Mouse (Mus musculus) stomach, embryonic 14.5 days (tissue): ENCODE data around the gene Kcnrg. TPM values are rescaled to one million over a fixed set of nuclear protein-coding genes. Genes with fewer than 3 reads are reported as not detected.

Experiments
- ATAC-seq: fragments of 200-750 bp; cut with Nextera tagmentation; 2 replicates; pipeline ENCODE4 v1.8.0; 2017; ENCODE audit warnings: low read depth, moderate TSS enrichment; ENCODE audit not compliant: insufficient number of reproducible peaks, insufficient read depth, low FRiP score
- H3K27ac ChIP-seq: fragments of 300-500 bp; sonication (generic); 2 replicates; pipeline ENCODE4 v1.5.1; 2014; ENCODE audit warnings: mild to moderate bottlenecking, low read length, moderate library complexity, mixed read lengths
- H3K27me3 ChIP-seq: fragments of 300-500 bp; sonication (generic); 2 replicates; pipeline ENCODE4 v1.6.1; 2014; ENCODE audit warnings: low read length, control low read depth, mixed read lengths; ENCODE audit not compliant: control insufficient read depth, insufficient read depth
- H3K36me3 ChIP-seq: fragments of 300-500 bp; sonication (generic); 2 replicates; pipeline ENCODE4 v1.6.1; 2014; ENCODE audit warnings: mild to moderate bottlenecking, control low read depth, low read length, moderate library complexity, mixed read lengths; ENCODE audit not compliant: control insufficient read depth, insufficient read depth
- H3K4me1 ChIP-seq: fragments of 300-500 bp; sonication (generic); 2 replicates; pipeline ENCODE4 v1.6.1; 2014; ENCODE audit warnings: low read length, control low read depth, mixed read lengths; ENCODE audit not compliant: control insufficient read depth, insufficient read depth
- H3K4me2 ChIP-seq: fragments of 300-500 bp; sonication (generic); replicated peaks from 2 replicates; pipeline ENCODE4 v1.6.1; 2014; ENCODE audit warnings: low read depth, low read length, control low read depth
- H3K4me3 ChIP-seq: fragments of 300-500 bp; sonication (generic); 2 replicates; pipeline ENCODE4 v1.5.1; 2014; ENCODE audit warnings: low read depth, low read length, control low read depth
- H3K9ac ChIP-seq: fragments of 300-500 bp; sonication (generic); replicated peaks from 2 replicates; pipeline ENCODE4 v1.6.1; 2014; ENCODE audit warnings: low read depth, mild to moderate bottlenecking, control low read depth, low read length, moderate library complexity, mixed read lengths
- H3K9me3 ChIP-seq: fragments of 300-500 bp; sonication (generic); 2 replicates; pipeline ENCODE4 v1.6.1; 2016; ENCODE audit warnings: low read depth, low read length, control low read depth; ENCODE audit not compliant: control insufficient read depth
- WGBS: fragments of 180-500 bp; shearing (Covaris S2); extraction: QIAGEN DNeasy Blood & Tissue Kit; methylation state at CpG from one replicate; pipeline ENCODE4 v1.1.7; 2014; 5-methylcytosine and 5-hydroxymethylcytosine counted together
- polyA plus RNA-seq: library from polyadenylated mRNA; unstranded; fragments of >200 nt; fragmentation: Nextera tagmentation; extraction: Ambion mirVana; gene quantifications from 2 replicates; pipeline ENCODE4 v1.2.1, GENCODE M21; 2014

The Kcnrg gene
- polyA plus RNA-seq, 1 experiment from 2014 or later = 1.8 TPM

- Histone ChIP-seq H3K36me3 (peaks cover under 1% of the 10 kb centered on the region; the same call in 1 of the 2 replicates), H3K4me1 (no peaks in the 10 kb centered on the region), H3K4me3 (no peak overlapping the region), H3K9ac (no peak overlapping the region), H3K9me3 (no peaks in the 10 kb centered on the region), H3K27me3 (no peaks in the 10 kb centered on the region), H3K4me2 (no peak overlapping the region), H3K27ac (no peak overlapping the region)
- ATAC-seq = no peak
- 93% methylated on average over 5 of the region's 5 CpGs for WGBS
These were observed 4.5 kb downstream of the Kcnrg start for GRCm38 (mm10) chr14:61611766-61612165.

GRCm38 (mm10) chr14:61613319-61613718 is 6.1 kb downstream of the Kcnrg start:
- H3K9ac ChIP-seq = no peak overlapping the region
- no peaks in the 10 kb centered on the region for H3K4me1 ChIP-seq
- no peaks in the 10 kb centered on the region for H3K36me3 ChIP-seq
- no peaks in the 10 kb centered on the region for H3K27me3 ChIP-seq
- no peak for ATAC-seq
- no peak overlapping the region for H3K4me2 ChIP-seq
- H3K9me3 ChIP-seq = no peaks in the 10 kb centered on the region
- WGBS = 81% methylated on average over 2 of the region's 2 CpGs
- no peak overlapping the region for H3K4me3 ChIP-seq
- no peak overlapping the region for H3K27ac ChIP-seq

- no peaks in the 10 kb centered on the region for H3K27me3 ChIP-seq
- H3K9ac ChIP-seq = no peak overlapping the region
- H3K36me3 ChIP-seq = peaks cover 3% of the 10 kb centered on the region; the same call in 1 of the 2 replicates
- no peak for ATAC-seq
- 85% methylated on average over 2 of the region's 2 CpGs for WGBS
- H3K4me2 ChIP-seq = no peak overlapping the region
- no peaks in the 10 kb centered on the region for H3K4me1 ChIP-seq
- H3K4me3 ChIP-seq = no peak overlapping the region
- no peak overlapping the region for H3K27ac ChIP-seq
- no peaks in the 10 kb centered on the region for H3K9me3 ChIP-seq
These were observed 13.1 kb downstream of the Kcnrg start for GRCm38 (mm10) chr14:61620371-61620770.

- H3K9ac ChIP-seq = no peak overlapping the region
- H3K27ac ChIP-seq = no peak overlapping the region
- no peaks in the 10 kb centered on the region for H3K9me3 ChIP-seq
- no peaks in the 10 kb centered on the region for H3K27me3 ChIP-seq
- no peak overlapping the region for H3K4me2 ChIP-seq
- H3K4me3 ChIP-seq = no peak overlapping the region
- ATAC-seq = no peak
- no peaks in the 10 kb centered on the region for H3K4me1 ChIP-seq
- H3K36me3 ChIP-seq = peaks cover 16% of the 10 kb centered on the region
These were observed 28.7 kb downstream of the Kcnrg start for GRCm38 (mm10) chr14:61635969-61636368.

GRCm38 (mm10) chr14:61642668-61643067 is 35.4 kb downstream of the Kcnrg start:
- Histone ChIP-seq H3K9ac (no peak overlapping the region), H3K4me2 (no peak overlapping the region), H3K4me3 (no peak overlapping the region), H3K36me3 (peaks cover 3% of the 10 kb centered on the region; the same call in 1 of the 2 replicates), H3K27me3 (no peaks in the 10 kb centered on the region), H3K9me3 (no peaks in the 10 kb centered on the region), H3K4me1 (no peaks in the 10 kb centered on the region), H3K27ac (no peak overlapping the region)
- WGBS = 35% methylated on average over 1 of the region's 1 CpGs
- ATAC-seq = no peak

GRCm38 (mm10) chr14:61645547-61645946 is 38.3 kb downstream of the Kcnrg start:
- no peak overlapping the region for H3K4me2 ChIP-seq

GRCm38 (mm10) chr14:61647182-61647880 is 40.1 kb downstream of the Kcnrg start:
- peak overlapping the region; percentile 96 for H3K27ac ChIP-seq
- peak overlapping the region; percentile 87 for H3K4me3 ChIP-seq
- no peaks in the 10 kb centered on the region for H3K9me3 ChIP-seq
- no peaks in the 10 kb centered on the region for H3K27me3 ChIP-seq
- H3K4me2 ChIP-seq = peak overlapping the region; percentile 49
- no peaks in the 10 kb centered on the region for H3K4me1 ChIP-seq
- H3K36me3 ChIP-seq = no peaks in the 10 kb centered on the region
- no peak for ATAC-seq
- H3K9ac ChIP-seq = peak overlapping the region; percentile 95
- WGBS = 0% methylated on average over 24 of the region's 24 CpGs

More at GRCm38 (mm10) chr14:61645547-61645946, 38.3 kb downstream of the Kcnrg start:
- Histone ChIP-seq H3K4me3 (no peak overlapping the region), H3K27ac (no peak overlapping the region), H3K4me1 (no peaks in the 10 kb centered on the region), H3K27me3 (no peaks in the 10 kb centered on the region), H3K9ac (no peak overlapping the region), H3K36me3 (no peaks in the 10 kb centered on the region), H3K9me3 (no peaks in the 10 kb centered on the region)
- 43% methylated on average over 1 of the region's 1 CpGs for WGBS
- ATAC-seq = no peak

- peak overlapping the region; percentile 49 for H3K4me2 ChIP-seq
- peak overlapping the region; percentile 87 for H3K4me3 ChIP-seq
- H3K9me3 ChIP-seq = no peaks in the 10 kb centered on the region
- peak overlapping the region; percentile 96 for H3K27ac ChIP-seq
- peak; percentile 68 for ATAC-seq
- H3K36me3 ChIP-seq = no peaks in the 10 kb centered on the region
- H3K9ac ChIP-seq = peak overlapping the region; percentile 95
- H3K4me1 ChIP-seq = no peaks in the 10 kb centered on the region
- WGBS = 0% methylated on average over 92 of the region's 95 CpGs
- no peaks in the 10 kb centered on the region for H3K27me3 ChIP-seq
These were observed 40.8 kb downstream of the Kcnrg start for GRCm38 (mm10) chr14:61647881-61648684.
